Mouse (Mus musculus): ENCODE results near the gene Zmynd10. TPM values are rescaled to one million over a fixed set of nuclear protein-coding genes. Genes with fewer than 3 reads are reported as not detected.

Zmynd10 gene
- total and polyA plus RNA-seq, 3 experiments = 1.1 to 6.2 TPM; not detected in 1

GRCm38 (mm10) chr9:107575579-107576356 lies 28.7 kb downstream of the Zmynd10 start:
- Histone ChIP-seq H3K9me3 (replicated peaks) (no peaks in the 10 kb centered on the region), H3K4me3 (ENCODE audit: low read depth, low read length) (no peak overlapping the region), H3K4me1 (ENCODE audit: insufficient read depth, low read depth, low read length) (peaks cover 80% of the 10 kb centered on the region), H3K36me3 (replicated peaks) (peaks cover 44% of the 10 kb centered on the region), H3K27me3 (ENCODE audit: insufficient read depth, low read length) (no peaks in the 10 kb centered on the region)
- no peak for ATAC-seq (ENCODE audit: extremely low read depth, insufficient number of reproducible peaks, low FRiP score, poor library complexity, severe bottlenecking)
- DNase-seq (ENCODE audit: low spot score) = no peak
- no peak for TF ChIP-seq GATA2 (IDR thresholded peaks at IDR 0.05; ENCODE audit: borderline replicate concordance, low read depth, low read length)
- TF ChIP-seq TAL1 (conservative IDR thresholded peaks at IDR 0.05; ENCODE audit: low read depth, low read length) = no peak
- TF ChIP-seq POLR2AphosphoS5 (IDR thresholded peaks at IDR 0.05; ENCODE audit: insufficient replicate concordance, low read depth, low read length) = no peak
- TF ChIP-seq CTCF (IDR thresholded peaks at IDR 0.05; ENCODE audit: low read depth, low read length) = no peak
- no peak for TF ChIP-seq GATA1 (IDR thresholded peaks at IDR 0.05; ENCODE audit: borderline replicate concordance, low read length)

- peaks cover 79% of the 10 kb centered on the region for H3K4me1 ChIP-seq (ENCODE audit: insufficient read depth, low read depth, low read length)
- peaks cover 36% of the 10 kb centered on the region for H3K36me3 ChIP-seq (replicated peaks)
- no peaks in the 10 kb centered on the region for H3K27me3 ChIP-seq (ENCODE audit: insufficient read depth, low read length)
- TF ChIP-seq GATA1 (IDR thresholded peaks at IDR 0.05; ENCODE audit: borderline replicate concordance, low read length) (no peak), TAL1 (conservative IDR thresholded peaks at IDR 0.05; ENCODE audit: low read depth, low read length) (no peak), POLR2AphosphoS5 (IDR thresholded peaks at IDR 0.05; ENCODE audit: insufficient replicate concordance, low read depth, low read length) (no peak), GATA2 (IDR thresholded peaks at IDR 0.05; ENCODE audit: borderline replicate concordance, low read depth, low read length) (no peak), CTCF (IDR thresholded peaks at IDR 0.05; ENCODE audit: low read depth, low read length) (no peak)
- peak within 1 kb of the TSS; percentile 67 for H3K4me3 ChIP-seq (ENCODE audit: low read depth, low read length)
- H3K9me3 ChIP-seq (replicated peaks) = no peaks in the 10 kb centered on the region
- peak; percentile 43; the same call in 1 of the 2 replicates for ATAC-seq (ENCODE audit: extremely low read depth, insufficient number of reproducible peaks, low FRiP score, poor library complexity, severe bottlenecking)
- peak; percentile 85 for DNase-seq (ENCODE audit: low spot score)
These were observed 29.4 kb downstream of the Zmynd10 start, which contains the start of gene Hyal1 for GRCm38 (mm10) chr9:107576357-107577107. Hyal1 (plus strand) TSS chr9:107576927.

DNA sequence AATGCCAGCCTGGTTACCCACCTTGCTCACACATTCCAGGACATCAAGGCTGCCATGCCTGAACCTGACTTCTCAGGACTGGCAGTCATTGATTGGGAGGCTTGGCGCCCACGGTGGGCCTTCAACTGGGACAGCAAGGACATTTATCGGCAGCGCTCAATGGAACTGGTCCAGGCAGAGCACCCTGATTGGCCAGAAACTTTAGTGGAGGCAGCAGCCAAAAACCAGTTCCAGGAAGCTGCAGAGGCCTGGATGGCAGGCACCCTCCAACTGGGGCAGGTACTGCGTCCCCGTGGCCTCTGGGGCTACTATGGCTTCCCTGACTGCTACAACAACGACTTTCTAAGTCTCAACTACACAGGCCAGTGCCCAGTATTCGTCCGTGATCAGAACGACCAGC lies 30.8 kb downstream of the Zmynd10 start:
- no peak for ATAC-seq (ENCODE audit: extremely low read depth, insufficient number of reproducible peaks, low FRiP score, poor library complexity, severe bottlenecking)
- H3K4me1 ChIP-seq (ENCODE audit: insufficient read depth, low read depth, low read length) = peaks cover 78% of the 10 kb centered on the region

DNA sequence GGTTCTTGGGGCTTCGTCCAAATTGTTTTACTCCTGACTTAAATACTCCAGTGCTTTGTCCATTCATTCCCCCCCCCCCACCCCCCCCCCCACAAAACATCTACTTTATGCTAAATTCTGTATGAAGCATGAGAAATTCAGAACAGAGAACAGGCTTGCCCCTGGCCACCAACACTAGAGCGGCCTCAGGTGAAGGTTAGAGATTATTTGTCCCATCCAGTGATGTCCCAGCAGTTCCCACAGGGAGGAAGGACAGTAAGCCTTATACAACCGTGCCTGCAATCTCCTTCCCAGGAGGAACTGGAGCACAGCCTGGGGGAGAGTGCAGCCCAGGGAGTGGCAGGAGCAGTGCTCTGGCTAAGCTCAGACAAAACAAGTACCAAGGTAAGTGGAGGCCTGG lies 31.5 kb downstream of the Zmynd10 start, which contains the start of gene Naa80:
Naa80 (plus strand) TSS at position 301 of the 400 bp plus-strand sequence.
- Histone ChIP-seq H3K36me3 (replicated peaks) (peaks cover 34% of the 10 kb centered on the region), H3K9me3 (replicated peaks) (no peaks in the 10 kb centered on the region), H3K27me3 (ENCODE audit: insufficient read depth, low read length) (no peaks in the 10 kb centered on the region), H3K4me3 (ENCODE audit: low read depth, low read length) (no peak within 1 kb of the TSS), H3K4me1 (ENCODE audit: insufficient read depth, low read depth, low read length) (peaks cover 79% of the 10 kb centered on the region)
- ATAC-seq (ENCODE audit: extremely low read depth, insufficient number of reproducible peaks, low FRiP score, poor library complexity, severe bottlenecking) (no peak), DNase-seq (ENCODE audit: low spot score) (no peak)
- no peak for TF ChIP-seq GATA2 (IDR thresholded peaks at IDR 0.05; ENCODE audit: borderline replicate concordance, low read depth, low read length)
- no peak for TF ChIP-seq GATA1 (IDR thresholded peaks at IDR 0.05; ENCODE audit: borderline replicate concordance, low read length)
- TF ChIP-seq POLR2AphosphoS5 (IDR thresholded peaks at IDR 0.05; ENCODE audit: insufficient replicate concordance, low read depth, low read length) = no peak
- no peak for TF ChIP-seq TAL1 (conservative IDR thresholded peaks at IDR 0.05; ENCODE audit: low read depth, low read length)
- no peak for TF ChIP-seq CTCF (IDR thresholded peaks at IDR 0.05; ENCODE audit: low read depth, low read length)

More for the DNA sequence above, 30.8 kb downstream of the Zmynd10 start:
- no peak for DNase-seq (ENCODE audit: low spot score)
- Histone ChIP-seq H3K4me3 (ENCODE audit: low read depth, low read length) (no peak overlapping the region), H3K27me3 (ENCODE audit: insufficient read depth, low read length) (no peaks in the 10 kb centered on the region), H3K9me3 (replicated peaks) (no peaks in the 10 kb centered on the region), H3K36me3 (replicated peaks) (peaks cover 31% of the 10 kb centered on the region)
- TF ChIP-seq TAL1 (conservative IDR thresholded peaks at IDR 0.05; ENCODE audit: low read depth, low read length) = no peak
- no peak for TF ChIP-seq GATA2 (IDR thresholded peaks at IDR 0.05; ENCODE audit: borderline replicate concordance, low read depth, low read length)
- no peak for TF ChIP-seq POLR2AphosphoS5 (IDR thresholded peaks at IDR 0.05; ENCODE audit: insufficient replicate concordance, low read depth, low read length)
- no peak for TF ChIP-seq GATA1 (IDR thresholded peaks at IDR 0.05; ENCODE audit: borderline replicate concordance, low read length)
- TF ChIP-seq CTCF (IDR thresholded peaks at IDR 0.05; ENCODE audit: low read depth, low read length) = no peak

DNA sequence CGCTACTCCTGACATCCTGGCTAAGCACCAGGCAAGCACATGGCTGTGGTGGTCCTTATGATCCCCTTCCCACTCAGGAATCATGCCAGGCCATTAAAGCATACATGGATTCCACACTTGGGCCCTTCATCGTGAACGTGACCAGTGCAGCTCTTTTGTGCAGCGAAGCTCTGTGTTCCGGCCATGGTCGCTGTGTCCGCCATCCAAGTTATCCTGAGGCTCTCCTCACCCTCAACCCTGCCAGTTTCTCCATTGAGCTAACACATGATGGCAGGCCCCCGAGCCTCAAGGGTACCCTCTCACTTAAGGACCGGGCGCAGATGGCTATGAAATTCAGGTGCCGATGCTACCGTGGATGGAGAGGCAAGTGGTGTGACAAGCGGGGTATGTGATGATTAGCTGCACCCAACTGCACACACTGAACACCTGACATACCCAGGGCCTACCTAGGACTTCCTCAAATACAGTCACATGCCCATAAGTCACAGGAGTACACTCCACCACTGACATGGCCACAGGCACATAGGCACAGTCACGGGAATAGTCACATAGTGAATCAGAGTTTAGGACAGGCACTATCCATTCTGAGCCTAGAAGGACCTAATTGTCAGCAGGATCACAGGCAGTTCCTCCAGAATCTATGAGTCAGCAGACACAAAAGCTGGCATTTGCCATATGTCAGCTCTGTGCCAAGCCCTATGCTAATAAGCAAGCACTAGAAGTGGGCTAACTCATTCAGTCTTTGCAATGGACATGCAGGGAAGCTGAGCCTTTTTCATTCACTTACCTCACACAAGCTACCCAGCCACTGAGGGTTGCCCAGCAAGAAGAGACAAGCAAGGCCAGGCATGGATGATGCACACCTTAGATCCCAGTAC lies 32.2 kb downstream of the Zmynd10 start:
- no peak for DNase-seq (ENCODE audit: low spot score)
- Histone ChIP-seq H3K4me1 (ENCODE audit: insufficient read depth, low read depth, low read length) (peaks cover 86% of the 10 kb centered on the region), H3K36me3 (replicated peaks) (peaks cover 40% of the 10 kb centered on the region), H3K9me3 (replicated peaks) (no peaks in the 10 kb centered on the region), H3K27me3 (ENCODE audit: insufficient read depth, low read length) (no peaks in the 10 kb centered on the region), H3K4me3 (ENCODE audit: low read depth, low read length) (no peak overlapping the region)
- TF ChIP-seq POLR2AphosphoS5 (IDR thresholded peaks at IDR 0.05; ENCODE audit: insufficient replicate concordance, low read depth, low read length) (no peak), GATA1 (IDR thresholded peaks at IDR 0.05; ENCODE audit: borderline replicate concordance, low read length) (no peak), TAL1 (conservative IDR thresholded peaks at IDR 0.05; ENCODE audit: low read depth, low read length) (no peak), GATA2 (IDR thresholded peaks at IDR 0.05; ENCODE audit: borderline replicate concordance, low read depth, low read length) (no peak), CTCF (IDR thresholded peaks at IDR 0.05; ENCODE audit: low read depth, low read length) (no peak)
- ATAC-seq (ENCODE audit: extremely low read depth, insufficient number of reproducible peaks, low FRiP score, poor library complexity, severe bottlenecking) = no peak
